In the genomic region with DNA sequence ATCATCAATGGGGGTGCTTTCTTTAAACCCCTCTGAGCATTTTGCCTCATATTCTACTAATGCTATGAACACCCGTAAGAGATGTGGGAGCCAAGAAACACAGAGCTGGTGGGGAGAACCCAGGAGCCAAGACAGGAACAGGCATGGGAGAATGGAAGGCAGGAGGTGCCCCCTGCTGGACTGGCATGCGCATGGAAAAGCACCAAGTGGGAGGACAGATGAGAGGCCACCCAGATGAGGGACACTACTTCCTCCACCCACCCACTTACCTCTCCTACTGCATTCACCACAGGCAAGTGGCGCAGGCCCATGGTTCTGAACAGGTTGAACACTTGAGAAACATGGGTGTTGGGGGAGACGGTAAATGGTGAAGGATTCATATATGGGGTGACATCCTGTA, we compare ENCODE assay signal across 9 mouse cellular contexts. TPM values are rescaled to one million over a fixed set of nuclear protein-coding genes. Genes with fewer than 3 reads are reported as not detected.
DNase-seq lines count a peak whose midpoint lies in the region; ATAC-seq and TF ChIP-seq lines count a peak whose summit lies in the region.
"Had no signal": no experiment of that assay in that cellular context is flagged by ENCODE, and none has a peak within 500 bp of the region (broad histone marks: within the 10 kb centered on the region; RNA-seq: fewer than 3 reads in every experiment).

No protein-coding gene starts in this region.

- peak; percentile 70 for TF ChIP-seq CTCF in gastrocnemius, adult 2 months (IDR thresholded peaks at IDR 0.05)

- no peaks in the 10 kb centered on the region for H3K9me3 ChIP-seq in forebrain, embryonic 16.5 days (ENCODE audit: control insufficient read depth, low read length)
- no peaks in the 10 kb centered on the region for H3K9me3 ChIP-seq in forebrain, embryonic 13.5 days (replicated peaks)

- H3K4me1 ChIP-seq in forebrain, embryonic 16.5 days (replicated peaks; ENCODE audit: control insufficient read depth, insufficient read depth, low read length): no peaks in the 10 kb centered on the region
- no peaks in the 10 kb centered on the region for H3K4me1 ChIP-seq in forebrain, embryonic 13.5 days

- H3K36me3 ChIP-seq in forebrain, embryonic 16.5 days (ENCODE audit: control insufficient read depth, insufficient read depth): peaks cover 77% of the 10 kb centered on the region
- H3K36me3 ChIP-seq in forebrain, embryonic 13.5 days (ENCODE audit: poor library complexity, severe bottlenecking): peaks cover 98% of the 10 kb centered on the region

- DNase-seq in urinary bladder, postnatal 14 days (ENCODE audit: low spot score): peak; percentile 42
- no peak for DNase-seq in urinary bladder, adult 2 months (ENCODE audit: low spot score)
- peak; percentile 55 for DNase-seq in gastrocnemius, adult 2 months
- DNase-seq in layer of hippocampus, adult 9-11 months: peak; percentile 57
- peak; percentile 34 to 39 for DNase-seq in lung, postnatal 4 days
- DNase-seq in yolk sac, embryonic 10.5 days (ENCODE audit: low spot score): no peak

- H3K4me3 ChIP-seq in forebrain, embryonic 16.5 days (replicated peaks; ENCODE audit: low read length): no peak overlapping the region
- no peak overlapping the region for H3K4me3 ChIP-seq in forebrain, embryonic 13.5 days
- no peak overlapping the region for H3K4me3 ChIP-seq in gastrocnemius, adult 2 months

- WGBS in forebrain, embryonic 16.5 days: 71% methylated on average over 4 of the region's 4 CpGs
- 77% methylated on average over 4 of the region's 4 CpGs for WGBS in forebrain, embryonic 13.5 days

- H3K27ac ChIP-seq in forebrain, embryonic 16.5 days (ENCODE audit: low read length): no peak overlapping the region
- no peak overlapping the region for H3K27ac ChIP-seq in forebrain, embryonic 13.5 days
- H3K27ac ChIP-seq in gastrocnemius, adult 2 months: no peak overlapping the region

- intact Hi-C loops in gastrocnemius, adult 2 months (cut with DNase I): loop anchor here (1.0 kb wide), 1 partner anchor 48 kb away; no protein-coding TSS in a partner anchor

- peak; percentile 34; the same call in 1 of the 2 replicates for ATAC-seq in forebrain, embryonic 16.5 days
- ATAC-seq in forebrain, embryonic 13.5 days: no peak

- no peaks in the 10 kb centered on the region for H3K27me3 ChIP-seq in forebrain, embryonic 16.5 days (replicated peaks; ENCODE audit: control insufficient read depth, insufficient read depth, low read length)
- H3K27me3 ChIP-seq in forebrain, embryonic 13.5 days: no peaks in the 10 kb centered on the region

- no peak overlapping the region for H3K4me2 ChIP-seq in forebrain, embryonic 16.5 days (ENCODE audit: low read length)
- no peak overlapping the region for H3K4me2 ChIP-seq in forebrain, embryonic 13.5 days

- no peak overlapping the region for H3K9ac ChIP-seq in forebrain, embryonic 16.5 days (replicated peaks; ENCODE audit: low read depth, low read length)
- no peak overlapping the region for H3K9ac ChIP-seq in forebrain, embryonic 13.5 days

RNA-seq across cellular contexts. Expression of a gene that starts 7.9 kb away (rescaled TPM):
- 0.83 TPM in 1 of 2 replicates, not detected in the other for polyA plus RNA-seq in forebrain, embryonic 16.5 days (2015; fragmentation: Nextera tagmentation; extraction: Ambion mirVana)
- polyA plus RNA-seq in forebrain, embryonic 13.5 days (2015; fragmentation: Nextera tagmentation; extraction: Ambion mirVana): 0.79 and 2.4 TPM in 2 replicates
- 0.19 and 0.41 TPM in 2 replicates for polyA plus RNA-seq in urinary bladder, adult 2 months (2012; rRNA removed)
- total RNA-seq in gastrocnemius, adult 2 months (2021): not detected
- polyA plus RNA-seq: gonadal fat pad, adult 2 months had no signal

RNA-seq across cellular contexts. Expression of a gene that starts 22.8 kb away (rescaled TPM):
- polyA plus RNA-seq in forebrain, embryonic 16.5 days (2015; fragmentation: Nextera tagmentation; extraction: Ambion mirVana): not detected in 2 replicates
- polyA plus RNA-seq in forebrain, embryonic 13.5 days (2015; fragmentation: Nextera tagmentation; extraction: Ambion mirVana): not detected in 2 replicates
- polyA plus RNA-seq in urinary bladder, adult 2 months (2012; rRNA removed): 0.09 TPM in 1 of 2 replicates, not detected in the other
- not detected for total RNA-seq in gastrocnemius, adult 2 months (2021)
- polyA plus RNA-seq: gonadal fat pad, adult 2 months had no signal

RNA-seq across cellular contexts. Expression of a gene that starts 30.2 kb away (rescaled TPM):
- polyA plus RNA-seq in forebrain, embryonic 16.5 days (2015; fragmentation: Nextera tagmentation; extraction: Ambion mirVana): 34.3 and 40.6 TPM in 2 replicates
- 21.6 and 24.8 TPM in 2 replicates for polyA plus RNA-seq in forebrain, embryonic 13.5 days (2015; fragmentation: Nextera tagmentation; extraction: Ambion mirVana)
- 8.5 and 9.6 TPM in 2 replicates for polyA plus RNA-seq in urinary bladder, adult 2 months (2012; rRNA removed)
- total RNA-seq in gastrocnemius, adult 2 months (2021): 1 to 10 TPM; 4.7 to 5.0 TPM

RNA-seq across cellular contexts. Expression of a gene that starts 30.5 kb away (rescaled TPM):
- polyA plus RNA-seq in forebrain, embryonic 16.5 days (2015; fragmentation: Nextera tagmentation; extraction: Ambion mirVana): 17.3 and 22.0 TPM in 2 replicates
- polyA plus RNA-seq in forebrain, embryonic 13.5 days (2015; fragmentation: Nextera tagmentation; extraction: Ambion mirVana): 15.9 and 18.2 TPM in 2 replicates
- 24.7 and 29.1 TPM in 2 replicates for polyA plus RNA-seq in urinary bladder, adult 2 months (2012; rRNA removed)
- total RNA-seq in gastrocnemius, adult 2 months (2021): 10 to 100 TPM in 1 of 2 experiments, 1 to 10 TPM in 1; 6.9 to 14.2 TPM

Comparison
In these comparisons a context has a peak if more than half of its experiments do, and no peak if none do; other contexts are left out.
1. DNase-seq: peak in urinary bladder, postnatal 14 days (single experiment), gastrocnemius, adult 2 months (single experiment), layer of hippocampus, adult 9-11 months (single experiment) and lung, postnatal 4 days (2 of 2); none in urinary bladder, adult 2 months (single experiment) and yolk sac, embryonic 10.5 days (single experiment).